Mouse (Mus musculus): ENCODE data around the gene Elk3. TPM values are rescaled to one million over a fixed set of nuclear protein-coding genes. Genes with fewer than 3 reads are reported as not detected.
A peak's percentile ranks its signal among the peaks of the same experiment; 100 is the strongest.

The Elk3 gene
- polyA plus RNA-seq, 2 experiments = 42.4 to 60.9 TPM

DNA sequence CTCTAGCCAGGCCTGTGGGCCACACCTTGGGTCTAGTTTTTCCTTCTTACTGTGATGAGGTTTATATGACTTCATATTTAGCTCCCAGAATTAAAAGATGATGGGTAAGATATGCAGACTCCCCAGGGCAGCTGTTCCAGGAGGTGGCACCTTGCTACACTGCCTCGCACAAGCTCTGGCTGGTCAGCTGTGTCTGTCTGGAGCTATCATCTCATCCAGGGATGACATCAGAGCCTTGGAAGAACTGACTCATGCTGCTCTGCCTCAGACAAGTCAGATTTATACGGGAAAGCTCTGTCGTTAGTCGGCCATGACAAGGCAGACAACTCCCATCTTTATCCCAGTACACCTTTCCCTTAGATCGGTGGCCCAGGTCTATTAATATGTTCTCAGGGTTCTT is 46.2 kb upstream of the Elk3 start:
- WGBS = 91% methylated on average over 5 of the region's 5 CpGs
- TF ChIP-seq POLR2A (IDR thresholded peaks at IDR 0.05; ENCODE audit: borderline replicate concordance, extremely low read depth, insufficient read depth, insufficient read length) = no peak
- H3K36me3 ChIP-seq (ENCODE audit: control insufficient read depth, insufficient read depth, low read length) = no peaks in the 10 kb centered on the region
- H3K4me2 ChIP-seq (replicated peaks; ENCODE audit: low read depth, low read length, severe bottlenecking) = no peak overlapping the region
- no peak for DNase-seq (ENCODE audit: low spot score)
- no peak for ATAC-seq (ENCODE audit: low FRiP score, low read depth)
- no peaks in the 10 kb centered on the region for H3K4me1 ChIP-seq (ENCODE audit: control insufficient read depth, insufficient read depth, low read length)
- no peak overlapping the region for H3K4me3 ChIP-seq (replicated peaks; ENCODE audit: low read length)
- H3K9ac ChIP-seq (ENCODE audit: low read depth, low read length, severe bottlenecking) = no peak overlapping the region
- no peaks in the 10 kb centered on the region for H3K27me3 ChIP-seq (ENCODE audit: control insufficient read depth, insufficient read depth, low read length)
- H3K9me3 ChIP-seq (ENCODE audit: control insufficient read depth, low read length) = no peaks in the 10 kb centered on the region
- no peak overlapping the region for H3K27ac ChIP-seq (replicated peaks; ENCODE audit: low read depth, low read length)

DNA sequence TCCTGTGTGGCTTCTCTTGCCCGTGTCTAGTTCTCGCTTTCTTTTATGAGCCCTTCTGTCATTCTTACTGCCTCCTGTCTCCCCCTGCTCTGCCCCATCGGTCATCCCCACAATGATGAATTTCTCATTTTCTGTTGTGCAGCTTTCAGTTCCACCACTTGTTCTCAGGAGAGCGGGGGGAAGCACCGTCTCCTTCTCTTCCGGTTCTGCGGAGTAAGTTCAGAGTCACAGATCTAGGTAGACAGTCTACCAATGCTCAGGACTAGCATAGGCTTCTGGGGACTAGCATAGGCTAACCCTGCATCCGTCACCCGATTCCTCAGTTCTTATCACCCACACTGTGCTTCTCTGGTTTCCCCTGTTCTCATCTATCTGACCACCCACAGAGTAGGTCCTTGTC is 45.2 kb upstream of the Elk3 start:
- no peak overlapping the region for H3K4me2 ChIP-seq (replicated peaks; ENCODE audit: low read depth, low read length, severe bottlenecking)
- no peaks in the 10 kb centered on the region for H3K4me1 ChIP-seq (ENCODE audit: control insufficient read depth, insufficient read depth, low read length)
- no peak overlapping the region for H3K9ac ChIP-seq (ENCODE audit: low read depth, low read length, severe bottlenecking)
- no peak overlapping the region for H3K27ac ChIP-seq (replicated peaks; ENCODE audit: low read depth, low read length)
- TF ChIP-seq POLR2A (IDR thresholded peaks at IDR 0.05; ENCODE audit: borderline replicate concordance, extremely low read depth, insufficient read depth, insufficient read length) = no peak
- H3K27me3 ChIP-seq (ENCODE audit: control insufficient read depth, insufficient read depth, low read length) = no peaks in the 10 kb centered on the region
- ATAC-seq (ENCODE audit: low FRiP score, low read depth) (no peak), DNase-seq (ENCODE audit: low spot score) (no peak)
- H3K36me3 ChIP-seq (ENCODE audit: control insufficient read depth, insufficient read depth, low read length) = no peaks in the 10 kb centered on the region
- no peak overlapping the region for H3K4me3 ChIP-seq (replicated peaks; ENCODE audit: low read length)
- no peaks in the 10 kb centered on the region for H3K9me3 ChIP-seq (ENCODE audit: control insufficient read depth, low read length)
- 80% methylated on average over 9 of the region's 9 CpGs for WGBS

DNA sequence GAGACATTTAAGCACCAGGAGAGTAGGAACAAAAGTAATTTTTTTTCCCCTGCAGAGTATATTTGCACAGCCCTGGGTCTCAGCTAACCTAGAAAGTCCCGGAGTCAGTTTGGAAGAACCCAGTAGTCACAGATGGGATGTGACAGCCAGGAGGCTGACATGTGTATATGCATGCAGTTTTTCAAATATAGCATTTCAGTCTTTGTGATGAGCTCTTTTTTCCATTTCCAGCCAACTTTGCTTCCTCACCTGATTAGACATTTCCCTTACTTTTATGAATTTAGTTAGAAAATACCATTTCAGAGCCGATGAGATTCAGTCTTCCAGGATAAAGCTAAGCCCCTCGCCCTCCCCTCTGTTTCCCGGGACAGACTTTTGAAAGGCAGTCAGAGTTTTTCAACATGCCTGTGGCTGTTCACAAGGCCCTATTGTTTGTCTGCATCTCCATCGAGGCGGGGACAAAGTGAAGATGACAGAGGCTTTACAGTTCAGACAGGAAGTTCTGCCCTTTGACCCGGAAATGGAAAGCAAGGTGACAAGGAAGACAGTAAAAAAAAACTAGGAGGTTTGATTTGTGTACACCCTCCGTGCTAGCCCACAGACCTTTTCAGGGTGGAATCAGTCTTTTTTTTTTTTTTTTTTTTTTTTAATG is 44.5 kb upstream of the Elk3 start:
- 0 out of 2 replicates have a peak, but pooled peaks cover 3% of the 10 kb centered on the region for H3K9me3 ChIP-seq (ENCODE audit: control insufficient read depth, low read length)
- no peak overlapping the region for H3K4me2 ChIP-seq (replicated peaks; ENCODE audit: low read depth, low read length, severe bottlenecking)
- no peaks in the 10 kb centered on the region for H3K27me3 ChIP-seq (ENCODE audit: control insufficient read depth, insufficient read depth, low read length)
- H3K36me3 ChIP-seq (ENCODE audit: control insufficient read depth, insufficient read depth, low read length) = no peaks in the 10 kb centered on the region
- H3K27ac ChIP-seq (replicated peaks; ENCODE audit: low read depth, low read length) = no peak overlapping the region
- no peak overlapping the region for H3K9ac ChIP-seq (ENCODE audit: low read depth, low read length, severe bottlenecking)
- no peak for TF ChIP-seq POLR2A (IDR thresholded peaks at IDR 0.05; ENCODE audit: borderline replicate concordance, extremely low read depth, insufficient read depth, insufficient read length)
- no peak for ATAC-seq (ENCODE audit: low FRiP score, low read depth)
- no peaks in the 10 kb centered on the region for H3K4me1 ChIP-seq (ENCODE audit: control insufficient read depth, insufficient read depth, low read length)
- no peak overlapping the region for H3K4me3 ChIP-seq (replicated peaks; ENCODE audit: low read length)
- DNase-seq (ENCODE audit: low spot score) = no peak
- 73% methylated on average over 8 of the region's 8 CpGs for WGBS

DNA sequence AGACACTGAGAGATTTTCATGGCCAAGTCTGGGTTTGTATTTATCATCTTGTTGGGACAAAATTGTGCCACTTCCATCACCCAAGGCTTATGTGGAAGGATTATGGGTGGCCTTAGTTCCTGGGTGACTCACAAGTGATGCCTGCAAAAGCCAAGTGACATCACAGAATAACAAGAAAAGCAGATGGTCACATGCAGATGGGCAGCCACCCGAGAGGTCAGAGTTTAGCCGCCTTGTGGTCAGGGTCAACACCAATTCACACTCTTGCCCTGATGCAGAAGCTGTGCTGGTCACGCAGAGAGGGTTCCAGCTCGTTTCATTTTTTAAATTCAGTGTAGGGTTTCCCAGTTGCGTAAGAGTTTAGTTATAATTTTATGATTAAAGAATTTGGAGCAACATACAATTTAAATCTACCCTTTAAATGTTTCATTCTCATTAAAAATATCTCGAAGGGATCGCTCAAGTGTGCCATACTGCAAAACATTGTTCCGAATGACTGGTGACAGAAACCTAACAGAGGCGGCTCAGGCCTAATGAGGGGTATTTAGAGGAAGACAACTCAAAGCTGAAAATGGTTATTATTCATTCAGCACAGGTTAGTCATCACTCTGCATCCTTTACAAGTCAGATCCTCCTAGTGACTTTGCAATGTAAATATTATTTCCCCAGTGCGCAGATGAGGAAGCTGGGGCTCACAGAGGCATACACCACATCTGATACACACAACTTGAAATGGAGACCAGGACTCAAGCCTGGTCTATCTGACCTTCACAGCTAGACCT is 42.8 kb upstream of the Elk3 start:
- H3K9me3 ChIP-seq (ENCODE audit: control insufficient read depth, low read length) = 0 out of 2 replicates have a peak, but pooled peaks cover 3% of the 10 kb centered on the region
- WGBS = 78% methylated on average over 10 of the region's 10 CpGs
- no peak for TF ChIP-seq POLR2A (IDR thresholded peaks at IDR 0.05; ENCODE audit: borderline replicate concordance, extremely low read depth, insufficient read depth, insufficient read length)
- no peak overlapping the region for H3K9ac ChIP-seq (ENCODE audit: low read depth, low read length, severe bottlenecking)
- no peak for DNase-seq (ENCODE audit: low spot score)
- no peak overlapping the region for H3K4me2 ChIP-seq (replicated peaks; ENCODE audit: low read depth, low read length, severe bottlenecking)
- no peaks in the 10 kb centered on the region for H3K4me1 ChIP-seq (ENCODE audit: control insufficient read depth, insufficient read depth, low read length)
- ATAC-seq (ENCODE audit: low FRiP score, low read depth) = no peak
- no peak overlapping the region for H3K27ac ChIP-seq (replicated peaks; ENCODE audit: low read depth, low read length)
- no peaks in the 10 kb centered on the region for H3K36me3 ChIP-seq (ENCODE audit: control insufficient read depth, insufficient read depth, low read length)
- H3K27me3 ChIP-seq (ENCODE audit: control insufficient read depth, insufficient read depth, low read length) = no peaks in the 10 kb centered on the region
- no peak overlapping the region for H3K4me3 ChIP-seq (replicated peaks; ENCODE audit: low read length)

GRCm38 (mm10) chr10:93347918-93348505 is 37.1 kb upstream of the Elk3 start:
- H3K27ac ChIP-seq (replicated peaks; ENCODE audit: low read depth, low read length) = peak overlapping the region; percentile 74
- H3K4me3 ChIP-seq (replicated peaks; ENCODE audit: low read length) = no peak overlapping the region
- 0 out of 2 replicates have a peak, but pooled peaks cover 5% of the 10 kb centered on the region for H3K4me1 ChIP-seq (ENCODE audit: control insufficient read depth, insufficient read depth, low read length)
- H3K36me3 ChIP-seq (ENCODE audit: control insufficient read depth, insufficient read depth, low read length) = no peaks in the 10 kb centered on the region
- 49% methylated on average over 14 of the region's 14 CpGs for WGBS
- ATAC-seq (ENCODE audit: low FRiP score, low read depth) (peak; percentile 66), DNase-seq (ENCODE audit: low spot score) (peak; percentile 36)
- no peak for TF ChIP-seq POLR2A (IDR thresholded peaks at IDR 0.05; ENCODE audit: borderline replicate concordance, extremely low read depth, insufficient read depth, insufficient read length)
- 0 out of 2 replicates have a peak, but pooled peaks cover 3% of the 10 kb centered on the region for H3K9me3 ChIP-seq (ENCODE audit: control insufficient read depth, low read length)
- H3K9ac ChIP-seq (ENCODE audit: low read depth, low read length, severe bottlenecking) = no peak overlapping the region
- H3K27me3 ChIP-seq (ENCODE audit: control insufficient read depth, insufficient read depth, low read length) = no peaks in the 10 kb centered on the region
- peak overlapping the region; percentile 30 for H3K4me2 ChIP-seq (replicated peaks; ENCODE audit: low read depth, low read length, severe bottlenecking)
